Mouse (Mus musculus): ENCODE results near the gene Grb2. TPM values are rescaled to one million over a fixed set of nuclear protein-coding genes. Genes with fewer than 3 reads are reported as not detected.

The Grb2 gene
- polyA plus RNA-seq, 1 experiment from 2014 or later: 93.9 TPM

DNA sequence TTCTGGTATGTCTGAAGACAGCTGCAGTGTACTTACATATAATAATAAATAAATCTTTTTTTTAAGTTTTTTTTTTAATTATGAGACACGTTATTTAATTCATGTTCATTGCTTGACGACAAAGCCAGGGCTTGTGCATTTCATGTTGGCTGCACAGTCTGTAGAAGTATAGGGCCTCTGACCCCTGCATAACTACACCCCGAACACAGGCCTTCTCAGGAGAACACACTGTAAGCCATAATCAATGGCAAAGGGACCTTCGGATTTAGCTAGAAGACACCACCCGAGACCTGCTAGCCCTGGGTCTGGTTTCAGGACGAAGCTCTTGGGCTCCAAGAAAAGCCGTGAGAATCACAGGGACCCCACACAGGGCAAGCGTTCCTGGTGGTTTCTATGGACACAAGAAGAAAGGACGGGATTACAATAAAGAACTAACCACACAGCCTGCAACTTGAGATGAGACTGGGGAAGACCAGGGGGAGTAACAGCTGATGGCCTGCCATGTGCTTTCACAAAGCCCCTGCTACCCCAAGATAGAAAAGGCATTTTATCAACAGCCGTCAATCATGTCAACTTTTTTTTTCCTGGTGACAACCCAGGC lies 29.3 kb upstream of the Grb2 start:
- H3K9ac ChIP-seq: no peak overlapping the region
- H3K4me1 ChIP-seq: peaks cover 19% of the 10 kb centered on the region; the same call in 1 of the 2 replicates
- H3K27me3 ChIP-seq: no peaks in the 10 kb centered on the region
- no peaks in the 10 kb centered on the region for H3K36me3 ChIP-seq
- H3K4me2 ChIP-seq: no peak overlapping the region
- 0 out of 2 replicates have a peak, but pooled peaks have one; percentile 23 for ATAC-seq (ENCODE audit: insufficient number of reproducible peaks, low FRiP score, low TSS enrichment, low read depth)
- no peak overlapping the region for H3K27ac ChIP-seq
- H3K4me3 ChIP-seq: no peak overlapping the region
- 71% methylated on average over 10 of the region's 10 CpGs for WGBS
- H3K9me3 ChIP-seq: no peaks in the 10 kb centered on the region

DNA sequence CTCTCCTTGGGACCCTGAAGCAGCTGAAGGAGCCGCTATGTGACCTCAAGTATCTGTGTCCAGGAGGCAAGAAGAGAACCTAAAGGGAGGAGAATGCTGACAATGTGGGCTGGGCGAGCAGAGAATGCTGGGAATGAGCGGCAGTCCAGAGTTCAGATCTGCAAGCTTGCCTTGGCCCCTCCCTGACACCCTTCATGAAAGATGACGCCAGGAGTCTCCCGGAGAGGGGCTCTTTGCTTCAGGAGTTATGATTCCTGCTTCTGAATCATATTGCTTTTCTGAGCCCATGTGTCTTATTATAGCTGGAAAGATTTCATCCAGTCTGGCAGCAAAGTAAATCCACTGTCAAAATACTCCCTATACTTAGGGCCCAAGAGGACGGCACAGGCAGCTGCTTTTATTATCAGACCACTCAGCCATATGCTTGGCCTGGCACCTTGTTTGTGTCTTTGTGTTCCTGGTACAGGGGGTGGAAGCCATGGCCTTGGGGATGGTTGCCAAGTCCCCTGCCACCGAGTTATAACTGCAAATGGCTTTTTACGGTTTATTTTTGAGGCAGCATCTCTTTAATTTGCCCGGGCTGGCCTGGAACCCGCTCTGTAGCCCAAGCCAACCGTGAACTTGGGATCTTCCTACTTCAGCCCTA lies 25.8 kb upstream of the Grb2 start:
- Histone ChIP-seq H3K9me3 (no peaks in the 10 kb centered on the region), H3K4me2 (no peak overlapping the region), H3K9ac (no peak overlapping the region), H3K27me3 (no peaks in the 10 kb centered on the region), H3K36me3 (no peaks in the 10 kb centered on the region), H3K4me3 (no peak overlapping the region), H3K27ac (peak overlapping the region; percentile 58; the same call in 1 of the 2 replicates), H3K4me1 (peaks cover 19% of the 10 kb centered on the region; the same call in 1 of the 2 replicates)
- peak; percentile 75; the same call in 1 of the 2 replicates for ATAC-seq (ENCODE audit: insufficient number of reproducible peaks, low FRiP score, low TSS enrichment, low read depth)
- WGBS: 51% methylated on average over 11 of the region's 11 CpGs

DNA sequence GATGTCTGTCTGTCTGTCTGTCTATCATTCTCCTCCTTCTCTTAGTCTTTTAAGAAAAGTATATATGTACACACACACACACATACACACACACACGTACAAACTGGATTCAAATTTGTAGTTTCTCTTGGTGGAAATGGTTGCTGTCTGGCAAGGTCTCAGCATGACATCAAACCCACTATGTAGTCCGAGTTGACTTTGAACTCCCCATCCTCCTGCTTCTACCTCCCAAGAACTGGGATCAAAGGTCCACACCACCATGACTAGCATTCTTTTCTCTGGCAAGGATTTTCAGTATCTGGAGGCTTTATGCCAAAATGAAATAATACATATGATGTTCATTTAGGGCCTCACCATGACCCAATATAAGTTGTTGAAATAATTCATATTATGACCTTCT lies 14.8 kb upstream of the Grb2 start:
- Histone ChIP-seq H3K4me2 (peak overlapping the region; percentile 42; the same call in 1 of the 2 replicates), H3K4me3 (no peak overlapping the region), H3K9me3 (no peaks in the 10 kb centered on the region), H3K36me3 (no peaks in the 10 kb centered on the region), H3K27ac (peak overlapping the region; percentile 88), H3K9ac (no peak overlapping the region), H3K27me3 (no peaks in the 10 kb centered on the region), H3K4me1 (peaks cover 7% of the 10 kb centered on the region)
- no peak for ATAC-seq (ENCODE audit: insufficient number of reproducible peaks, low FRiP score, low TSS enrichment, low read depth)
- WGBS: 64% methylated on average over 2 of the region's 2 CpGs

DNA sequence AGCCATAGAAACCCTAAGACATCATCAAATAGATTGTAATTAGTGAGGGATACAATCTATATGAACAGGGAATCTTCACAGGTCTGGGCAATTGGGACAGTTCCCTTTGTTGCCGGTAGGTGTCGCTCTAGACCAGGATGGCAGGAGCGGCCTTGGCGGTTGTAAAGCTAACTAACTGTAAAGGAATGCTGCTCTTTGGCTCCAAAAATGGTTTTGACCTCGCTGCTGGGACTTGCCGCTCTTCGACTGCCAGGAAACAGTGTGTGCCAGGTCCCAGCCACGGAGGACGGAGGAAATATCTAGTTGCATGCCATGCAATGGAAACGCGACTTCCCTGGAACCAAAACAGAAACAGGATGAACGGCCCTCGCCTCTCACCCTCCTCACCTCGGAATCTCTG lies 14.2 kb upstream of the Grb2 start:
- WGBS: 5% methylated on average over 14 of the region's 14 CpGs
- peak; percentile 75 for ATAC-seq (ENCODE audit: insufficient number of reproducible peaks, low FRiP score, low TSS enrichment, low read depth)
- H3K4me2 ChIP-seq: peak overlapping the region; percentile 42
- H3K27ac ChIP-seq: peak overlapping the region; percentile 88
- H3K9me3 ChIP-seq: no peaks in the 10 kb centered on the region
- no peaks in the 10 kb centered on the region for H3K36me3 ChIP-seq
- H3K4me1 ChIP-seq: peaks cover 7% of the 10 kb centered on the region
- peak overlapping the region; percentile 21 for H3K4me3 ChIP-seq
- no peaks in the 10 kb centered on the region for H3K27me3 ChIP-seq
- H3K9ac ChIP-seq: no peak overlapping the region

DNA sequence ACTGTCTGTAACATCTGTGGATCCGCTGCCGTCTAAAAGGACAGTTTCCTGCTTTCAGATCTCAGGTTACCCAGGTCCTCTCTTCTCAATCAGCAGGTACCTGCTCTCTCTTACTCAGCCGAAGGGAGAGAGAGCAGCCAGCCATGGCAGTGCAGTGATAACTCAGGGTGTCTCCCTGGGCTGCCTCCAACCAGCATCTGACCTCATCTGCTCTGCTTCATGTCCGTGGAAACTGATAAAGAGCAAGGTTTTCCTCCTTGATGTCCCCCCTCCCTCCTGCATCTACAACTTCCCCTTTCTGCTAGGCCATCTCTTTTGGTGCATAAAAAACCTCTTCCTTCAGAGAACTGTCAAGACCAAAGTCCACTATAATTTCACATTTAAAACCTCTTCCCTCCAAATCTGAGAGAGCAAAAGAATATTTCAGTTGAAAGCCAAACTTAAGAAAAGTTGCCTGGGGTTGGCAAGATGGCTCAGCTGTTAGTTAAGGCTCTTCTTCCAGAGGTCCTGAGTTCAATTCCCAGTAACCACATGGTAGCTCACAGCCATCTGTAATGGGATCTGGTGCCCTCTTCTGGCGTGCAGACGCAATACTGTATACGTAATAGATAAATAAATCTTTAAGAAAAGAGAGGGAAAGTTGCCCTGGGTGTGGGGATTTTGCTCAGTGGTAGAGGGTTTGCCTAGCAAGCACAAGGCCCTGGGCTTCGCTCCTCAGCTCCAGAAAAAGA lies 9.4 kb upstream of the Grb2 start:
- no peak for ATAC-seq (ENCODE audit: insufficient number of reproducible peaks, low FRiP score, low TSS enrichment, low read depth)
- H3K9ac ChIP-seq: no peak overlapping the region
- no peaks in the 10 kb centered on the region for H3K27me3 ChIP-seq
- no peak overlapping the region for H3K4me2 ChIP-seq
- WGBS: 47% methylated on average over 8 of the region's 8 CpGs
- H3K27ac ChIP-seq: no peak overlapping the region
- no peaks in the 10 kb centered on the region for H3K36me3 ChIP-seq
- H3K9me3 ChIP-seq: no peaks in the 10 kb centered on the region
- H3K4me3 ChIP-seq: no peak overlapping the region
- peaks cover 2% of the 10 kb centered on the region for H3K4me1 ChIP-seq

DNA sequence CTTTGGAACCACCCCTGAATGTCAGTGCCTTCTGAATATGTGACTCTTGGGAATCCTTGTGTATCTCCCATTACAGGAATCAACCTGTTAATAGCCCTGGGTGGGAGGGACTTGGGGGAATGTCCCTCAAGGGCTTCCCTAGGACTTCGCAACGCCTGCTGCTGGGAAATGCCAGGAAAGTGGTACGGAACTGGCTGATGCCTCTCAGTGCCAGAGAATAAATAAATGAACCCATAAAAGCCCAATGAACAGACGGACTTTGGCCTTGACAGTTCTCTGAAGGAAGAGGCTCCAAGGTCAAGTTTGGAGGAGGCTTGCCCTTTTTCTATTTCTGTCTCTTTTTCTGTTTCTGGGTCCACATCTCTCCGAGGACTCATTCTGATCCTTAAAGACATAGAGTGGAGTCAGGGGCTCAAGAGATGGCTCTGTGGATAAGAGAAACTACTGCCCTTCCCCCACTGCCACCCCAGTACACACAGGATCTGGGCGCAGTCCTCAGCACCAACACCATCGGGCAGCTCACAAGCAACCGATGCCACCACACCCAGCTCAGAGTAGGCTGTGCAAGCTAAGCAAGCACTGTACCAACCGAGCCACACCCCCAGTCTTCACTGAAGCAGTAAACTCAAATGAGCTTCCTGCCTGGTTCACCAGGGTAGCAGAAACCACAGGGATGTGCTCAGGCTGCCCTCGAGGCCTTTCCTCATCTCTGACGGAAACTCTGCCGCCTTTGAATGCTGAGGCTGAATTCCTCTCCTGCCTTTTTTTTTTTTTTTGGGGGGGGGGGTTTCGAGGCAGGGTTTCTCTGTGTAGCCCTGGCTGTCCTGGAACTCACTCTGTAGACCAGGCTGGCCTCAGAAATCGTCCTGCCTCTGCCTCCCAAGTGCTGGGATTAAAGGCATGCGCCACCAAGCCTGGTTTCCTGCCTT lies 8.3 kb upstream of the Grb2 start:
- no peak overlapping the region for H3K9ac ChIP-seq
- no peak for ATAC-seq (ENCODE audit: insufficient number of reproducible peaks, low FRiP score, low TSS enrichment, low read depth)
- H3K4me3 ChIP-seq: no peak overlapping the region
- H3K27me3 ChIP-seq: no peaks in the 10 kb centered on the region
- WGBS: 58% methylated on average over 15 of the region's 15 CpGs
- no peak overlapping the region for H3K27ac ChIP-seq
- H3K36me3 ChIP-seq: no peaks in the 10 kb centered on the region
- no peak overlapping the region for H3K4me2 ChIP-seq
- no peaks in the 10 kb centered on the region for H3K9me3 ChIP-seq
- no peaks in the 10 kb centered on the region for H3K4me1 ChIP-seq

DNA sequence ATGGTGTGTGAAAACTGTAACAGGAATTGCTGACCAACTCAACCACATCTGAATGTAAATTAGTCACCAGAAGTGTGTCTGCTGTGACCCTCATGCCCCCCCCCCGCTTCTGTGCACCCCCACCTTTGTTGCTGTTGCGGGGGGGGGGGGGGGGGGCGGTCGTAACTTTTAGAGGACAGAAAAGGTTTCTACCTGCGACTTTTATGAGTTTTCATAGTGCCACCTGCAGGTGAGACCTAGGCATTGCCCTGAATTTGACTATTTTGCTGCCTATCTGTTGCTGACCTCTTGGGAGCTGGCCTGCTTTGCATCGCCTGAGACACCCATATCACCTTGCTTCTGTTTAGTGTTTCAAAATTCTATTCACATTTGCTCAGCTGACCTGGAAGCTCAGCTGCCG lies 6.1 kb upstream of the Grb2 start:
- ATAC-seq (ENCODE audit: insufficient number of reproducible peaks, low FRiP score, low TSS enrichment, low read depth): no peak
- no peak overlapping the region for H3K27ac ChIP-seq
- H3K4me1 ChIP-seq: peaks cover 2% of the 10 kb centered on the region; the same call in 1 of the 2 replicates
- no peaks in the 10 kb centered on the region for H3K9me3 ChIP-seq
- WGBS: 8% methylated on average over 7 of the region's 7 CpGs
- no peak overlapping the region for H3K4me2 ChIP-seq
- no peaks in the 10 kb centered on the region for H3K27me3 ChIP-seq
- no peaks in the 10 kb centered on the region for H3K36me3 ChIP-seq
- H3K4me3 ChIP-seq: no peak overlapping the region
- H3K9ac ChIP-seq: no peak overlapping the region

DNA sequence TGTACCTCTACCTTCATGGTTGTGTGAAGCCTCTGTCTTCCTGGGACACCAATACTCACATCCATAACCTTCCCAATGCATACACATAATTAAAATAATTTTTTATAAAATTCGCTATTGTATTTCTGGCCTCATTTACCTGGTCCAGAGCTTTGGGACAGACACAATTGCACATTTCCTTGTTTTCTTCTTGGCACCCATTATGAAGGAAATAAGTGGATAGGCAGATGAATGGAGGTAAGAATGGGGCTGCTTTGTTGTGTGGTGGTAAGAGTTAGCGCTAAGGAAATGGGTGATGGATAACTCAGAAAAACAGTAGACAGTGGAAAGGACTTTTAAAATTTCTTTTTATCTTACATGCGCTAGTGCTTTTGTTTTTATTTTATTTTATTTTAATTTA lies 5.0 kb upstream of the Grb2 start:
- H3K27me3 ChIP-seq: no peaks in the 10 kb centered on the region
- H3K36me3 ChIP-seq: no peaks in the 10 kb centered on the region
- peaks cover 8% of the 10 kb centered on the region; the same call in 1 of the 2 replicates for H3K4me1 ChIP-seq
- H3K27ac ChIP-seq: no peak overlapping the region
- no peak overlapping the region for H3K4me3 ChIP-seq
- 88% methylated on average over 3 of the region's 3 CpGs for WGBS
- no peak overlapping the region for H3K4me2 ChIP-seq
- no peak for ATAC-seq (ENCODE audit: insufficient number of reproducible peaks, low FRiP score, low TSS enrichment, low read depth)
- no peaks in the 10 kb centered on the region for H3K9me3 ChIP-seq
- no peak overlapping the region for H3K9ac ChIP-seq

DNA sequence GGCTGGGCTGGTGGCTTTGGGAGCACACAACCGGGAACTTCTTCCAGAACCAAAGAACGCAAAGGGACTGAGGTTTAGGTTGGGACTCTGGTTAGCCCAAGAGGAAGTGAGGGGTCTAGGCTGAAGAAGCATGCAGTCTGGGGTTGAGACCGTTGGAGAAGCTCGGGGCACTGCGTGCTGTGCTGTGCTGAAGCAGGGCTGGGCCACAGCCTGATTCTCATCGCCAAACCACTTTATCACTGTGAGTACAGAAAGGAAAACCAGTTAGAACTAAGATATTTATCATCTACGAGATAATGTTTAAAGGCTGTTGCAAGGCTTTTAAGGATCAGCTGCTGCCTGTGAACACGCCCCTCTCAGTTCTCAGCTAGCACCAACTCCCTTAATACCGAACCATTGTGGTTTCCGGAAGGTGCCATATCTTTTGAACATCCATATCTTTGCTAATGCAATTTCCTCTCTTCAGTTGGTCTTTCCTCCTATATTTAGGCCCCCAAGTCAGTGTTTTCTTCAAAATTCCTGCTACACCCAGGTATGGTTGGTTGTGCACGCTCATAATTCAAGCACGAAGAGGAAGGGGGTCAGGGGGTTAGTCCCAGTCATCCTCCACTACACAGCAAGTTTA lies 4.4 kb upstream of the Grb2 start:
- H3K4me3 ChIP-seq: no peak overlapping the region
- H3K4me1 ChIP-seq: peaks cover 8% of the 10 kb centered on the region; the same call in 1 of the 2 replicates
- no peak for ATAC-seq (ENCODE audit: insufficient number of reproducible peaks, low FRiP score, low TSS enrichment, low read depth)
- no peaks in the 10 kb centered on the region for H3K36me3 ChIP-seq
- WGBS: 70% methylated on average over 12 of the region's 12 CpGs
- H3K9me3 ChIP-seq: no peaks in the 10 kb centered on the region
- H3K27ac ChIP-seq: no peak overlapping the region
- H3K27me3 ChIP-seq: no peaks in the 10 kb centered on the region
- no peak overlapping the region for H3K4me2 ChIP-seq
- no peak overlapping the region for H3K9ac ChIP-seq

DNA sequence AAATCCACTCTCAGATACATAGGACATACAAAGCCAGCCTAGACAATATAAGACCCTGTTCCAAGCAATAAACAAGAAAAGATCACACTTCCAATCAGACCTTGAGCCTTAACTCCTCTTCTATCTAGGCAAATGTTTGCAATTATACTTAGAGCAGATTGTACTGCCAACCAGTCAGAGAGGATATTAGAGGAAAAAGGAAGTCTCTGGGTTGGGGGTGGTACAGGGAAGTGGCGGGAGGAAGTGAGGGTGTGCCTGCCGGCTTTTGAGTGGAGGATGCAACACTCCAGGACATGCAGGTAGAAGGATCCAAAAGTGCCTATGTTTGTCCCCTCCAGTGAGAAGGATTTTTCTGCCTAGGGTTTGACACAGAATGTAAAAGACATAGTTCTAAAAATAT lies 3.9 kb upstream of the Grb2 start:
- ATAC-seq (ENCODE audit: insufficient number of reproducible peaks, low FRiP score, low TSS enrichment, low read depth): no peak
- Histone ChIP-seq H3K36me3 (no peaks in the 10 kb centered on the region), H3K27ac (no peak overlapping the region), H3K4me1 (peaks cover 9% of the 10 kb centered on the region), H3K9me3 (no peaks in the 10 kb centered on the region), H3K4me3 (no peak overlapping the region), H3K27me3 (no peaks in the 10 kb centered on the region), H3K9ac (no peak overlapping the region), H3K4me2 (no peak overlapping the region)
- 68% methylated on average over 2 of the region's 2 CpGs for WGBS

DNA sequence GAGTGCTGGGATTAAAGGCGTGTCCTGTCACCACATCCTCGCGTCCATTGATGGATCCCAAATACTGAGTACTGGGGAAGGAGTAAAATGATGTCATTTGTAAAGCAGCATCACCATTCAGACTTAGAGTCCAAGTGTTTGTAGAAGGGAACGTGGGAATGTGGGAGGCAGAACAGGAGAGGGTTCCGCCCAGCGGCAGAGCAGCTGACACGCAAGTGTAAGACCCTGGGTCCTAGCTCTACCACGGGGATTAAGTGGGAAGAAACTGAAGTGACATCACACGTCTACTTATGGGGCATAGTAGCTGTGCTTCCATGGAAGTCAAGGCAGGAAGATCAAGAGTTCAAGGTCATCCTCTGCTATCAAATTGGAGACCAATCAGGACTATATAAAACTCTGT lies 2.7 kb upstream of the Grb2 start:
- WGBS: 78% methylated on average over 9 of the region's 9 CpGs
- peaks cover 19% of the 10 kb centered on the region for H3K4me1 ChIP-seq
- no peaks in the 10 kb centered on the region for H3K27me3 ChIP-seq
- no peak overlapping the region for H3K4me3 ChIP-seq
- no peak overlapping the region for H3K4me2 ChIP-seq
- no peak overlapping the region for H3K27ac ChIP-seq
- ATAC-seq (ENCODE audit: insufficient number of reproducible peaks, low FRiP score, low TSS enrichment, low read depth): no peak
- no peaks in the 10 kb centered on the region for H3K36me3 ChIP-seq
- H3K9ac ChIP-seq: no peak overlapping the region
- H3K9me3 ChIP-seq: no peaks in the 10 kb centered on the region

Measured in limb, embryonic 15.5 days (tissue).